Mouse (Mus musculus) heart, embryonic 11.5 days (tissue): ENCODE measurements around the gene Snx21. TPM values are rescaled to one million over a fixed set of nuclear protein-coding genes. Genes with fewer than 3 reads are reported as not detected.

Experiments
- ATAC-seq: fragments of 200-750 bp; cut with Nextera tagmentation; replicated peaks from 2 replicates; pipeline ENCODE4 v1.8.0; 2017; ENCODE audit warnings: moderate library complexity; ENCODE audit not compliant: insufficient number of reproducible peaks, low FRiP score, low TSS enrichment
- H3K27ac ChIP-seq: fragments of 300-500 bp; sonication (generic); 2 replicates; pipeline ENCODE4 v1.5.1; 2014; ENCODE audit warnings: mild to moderate bottlenecking, low read depth, low read length
- H3K27me3 ChIP-seq: fragments of 300-500 bp; sonication (generic); 2 replicates; pipeline ENCODE4 v1.6.1; 2014; ENCODE audit warnings: mild to moderate bottlenecking, low read length, mixed read lengths; ENCODE audit not compliant: control insufficient read depth, insufficient read depth
- H3K36me3 ChIP-seq: fragments of 300-500 bp; sonication (generic); 2 replicates; pipeline ENCODE4 v1.6.1; 2014; ENCODE audit warnings: mild to moderate bottlenecking, low read length, moderate library complexity, mixed read lengths; ENCODE audit not compliant: control insufficient read depth, insufficient read depth
- H3K4me1 ChIP-seq: fragments of 300-500 bp; sonication (generic); 2 replicates; pipeline ENCODE4 v1.6.1; 2014; ENCODE audit warnings: low read length; ENCODE audit not compliant: control insufficient read depth, insufficient read depth
- H3K4me2 ChIP-seq: fragments of 300-500 bp; sonication (generic); 2 replicates; pipeline ENCODE4 v1.6.1; 2014; ENCODE audit warnings: mild to moderate bottlenecking, moderate library complexity
- H3K4me3 ChIP-seq: fragments of 300-500 bp; sonication (generic); 2 replicates; pipeline ENCODE4 v1.5.1; 2014; ENCODE audit warnings: low read depth, low read length
- H3K9ac ChIP-seq: fragments of 300-500 bp; sonication (generic); 2 replicates; pipeline ENCODE4 v1.6.1; 2014; ENCODE audit warnings: mild to moderate bottlenecking, low read depth, low read length, moderate library complexity
- H3K9me3 ChIP-seq: fragments of 300-500 bp; sonication (generic); replicated peaks from 2 replicates; pipeline ENCODE4 v1.6.1; 2016; ENCODE audit warnings: low read length; ENCODE audit not compliant: control insufficient read depth
- WGBS: fragments of 180-500 bp; shearing (Covaris S2); extraction: QIAGEN DNeasy Blood & Tissue Kit; methylation state at CpG from one replicate; pipeline ENCODE4 v1.1.7; 2014; ENCODE audit not compliant: insufficient replicate concordance; 5-methylcytosine and 5-hydroxymethylcytosine counted together
- polyA plus RNA-seq: library from polyadenylated mRNA; unstranded; fragments of >200 nt; fragmentation: Nextera tagmentation; extraction: Ambion mirVana; gene quantifications from 2 replicates; pipeline ENCODE4 v1.2.1, GENCODE M21; 2014

Gene Snx21
- polyA plus RNA-seq, 1 experiment from 2014 or later, result 27.2 TPM

DNA sequence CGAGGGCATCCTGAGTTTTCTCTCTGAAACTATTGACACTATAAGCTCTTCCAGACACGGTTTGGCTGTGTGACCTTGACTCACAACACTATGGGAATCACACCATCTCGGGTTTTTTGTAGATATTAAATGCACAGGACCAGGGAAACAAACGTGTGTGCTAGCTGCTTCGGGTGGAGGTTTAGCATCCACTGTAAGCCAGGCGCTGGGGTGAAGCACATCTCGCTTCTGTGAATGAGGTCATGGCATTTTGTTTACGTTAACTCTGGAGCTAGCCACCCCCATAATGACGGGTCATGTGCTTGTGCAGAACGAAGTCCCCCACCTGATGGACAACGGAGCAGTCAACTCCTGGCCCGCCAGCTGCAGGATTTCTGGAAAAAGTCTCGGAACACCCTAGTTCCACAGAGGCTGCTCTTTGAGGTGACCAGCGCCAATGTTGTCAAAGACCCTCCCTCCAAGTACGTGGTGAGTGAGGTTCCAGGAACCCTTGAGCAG lies 814 bp downstream of the Snx21 start:
- Histone ChIP-seq H3K4me1 (peaks cover 18% of the 10 kb centered on the region), H3K4me3 (peak overlapping the region; percentile 59), H3K9ac (peak overlapping the region; percentile 79), H3K36me3 (no peaks in the 10 kb centered on the region), H3K27me3 (no peaks in the 10 kb centered on the region), H3K27ac (peak overlapping the region; percentile 86), H3K4me2 (peak overlapping the region; percentile 71), H3K9me3 (no peaks in the 10 kb centered on the region)
- no peak for ATAC-seq
- WGBS, result 7% methylated on average over 15 of the region's 15 CpGs

DNA sequence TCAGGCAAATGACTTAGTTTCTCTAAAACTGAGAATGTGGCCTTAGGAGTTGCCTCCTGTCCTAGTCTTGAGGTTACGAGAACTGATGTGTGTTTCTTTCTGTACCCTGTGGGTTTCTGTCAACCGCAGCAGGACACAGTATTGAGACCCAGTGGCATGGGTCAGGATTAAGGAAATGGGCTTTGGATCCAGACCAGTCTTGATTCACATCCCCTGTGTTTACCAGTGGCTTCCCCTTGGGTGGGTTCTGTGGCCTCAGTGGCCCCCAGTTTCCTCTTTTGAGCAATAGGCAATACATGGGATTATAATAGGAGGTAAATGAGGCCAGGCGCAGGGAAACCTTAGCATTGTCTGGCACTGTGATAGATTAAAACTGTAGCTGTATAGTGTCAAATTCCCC lies 1.4 kb downstream of the Snx21 start:
- H3K9me3 ChIP-seq, result no peaks in the 10 kb centered on the region
- no peak for ATAC-seq
- no peak overlapping the region for H3K27ac ChIP-seq
- peak overlapping the region; percentile 79 for H3K9ac ChIP-seq
- 82% methylated on average over 3 of the region's 3 CpGs for WGBS
- peaks cover 1% of the 10 kb centered on the region; the same call in 1 of the 2 replicates for H3K36me3 ChIP-seq
- peak overlapping the region; percentile 59 for H3K4me3 ChIP-seq
- H3K4me2 ChIP-seq, result peak overlapping the region; percentile 71
- peaks cover 18% of the 10 kb centered on the region for H3K4me1 ChIP-seq
- no peaks in the 10 kb centered on the region for H3K27me3 ChIP-seq

DNA sequence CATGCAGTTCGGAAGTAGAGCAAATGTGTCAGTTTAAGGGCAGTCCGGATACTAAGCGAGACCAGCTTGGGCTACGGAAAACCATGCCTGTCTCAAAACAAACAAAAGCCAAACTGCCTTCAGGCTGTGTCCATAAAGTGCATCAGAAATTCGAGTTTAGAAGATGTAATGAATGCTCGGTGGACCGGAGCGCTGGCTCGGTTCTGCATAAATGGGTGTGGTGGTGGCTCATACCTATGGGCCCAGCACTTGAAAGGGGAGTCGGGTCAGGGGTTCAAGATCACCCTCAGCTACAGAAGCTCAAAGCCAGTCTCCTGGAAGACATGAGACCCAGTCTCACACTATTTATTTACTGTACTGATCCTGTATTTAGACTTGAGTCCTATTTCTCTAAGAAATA lies 2.2 kb downstream of the Snx21 start:
- H3K27ac ChIP-seq, result no peak overlapping the region
- ATAC-seq, result no peak
- H3K27me3 ChIP-seq, result no peaks in the 10 kb centered on the region
- no peak overlapping the region for H3K9ac ChIP-seq
- peaks cover 4% of the 10 kb centered on the region; the same call in 1 of the 2 replicates for H3K36me3 ChIP-seq
- H3K4me1 ChIP-seq, result peaks cover 18% of the 10 kb centered on the region
- H3K9me3 ChIP-seq, result no peaks in the 10 kb centered on the region
- no peak overlapping the region for H3K4me3 ChIP-seq
- H3K4me2 ChIP-seq, result no peak overlapping the region
- 87% methylated on average over 10 of the region's 10 CpGs for WGBS

DNA sequence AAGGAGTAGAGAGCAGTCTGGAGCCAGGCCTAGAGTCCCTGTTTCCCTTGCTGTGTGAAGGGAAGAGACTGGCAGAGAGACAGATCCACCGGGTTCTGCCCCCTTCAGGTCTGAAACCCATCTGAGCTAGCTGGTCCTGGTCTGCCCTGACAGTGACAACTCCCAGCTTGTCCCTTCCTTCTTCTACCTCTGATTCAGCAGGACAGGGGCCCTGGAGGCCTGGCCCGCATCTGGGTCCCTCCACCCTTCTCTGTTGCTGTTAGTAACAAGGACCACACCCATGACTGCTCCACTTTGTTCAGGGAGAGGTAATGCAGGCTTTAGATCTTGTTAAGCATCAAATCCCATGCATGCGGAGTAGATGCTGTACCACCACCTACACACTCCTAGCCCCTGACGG lies 2.8 kb downstream of the Snx21 start:
- 55% methylated on average over 4 of the region's 4 CpGs for WGBS
- peaks cover 22% of the 10 kb centered on the region for H3K4me1 ChIP-seq
- no peak overlapping the region for H3K4me3 ChIP-seq
- H3K9ac ChIP-seq, result no peak overlapping the region
- no peaks in the 10 kb centered on the region for H3K27me3 ChIP-seq
- H3K9me3 ChIP-seq, result no peaks in the 10 kb centered on the region
- peaks cover 5% of the 10 kb centered on the region; the same call in 1 of the 2 replicates for H3K36me3 ChIP-seq
- ATAC-seq, result no peak
- H3K4me2 ChIP-seq, result no peak overlapping the region
- no peak overlapping the region for H3K27ac ChIP-seq

DNA sequence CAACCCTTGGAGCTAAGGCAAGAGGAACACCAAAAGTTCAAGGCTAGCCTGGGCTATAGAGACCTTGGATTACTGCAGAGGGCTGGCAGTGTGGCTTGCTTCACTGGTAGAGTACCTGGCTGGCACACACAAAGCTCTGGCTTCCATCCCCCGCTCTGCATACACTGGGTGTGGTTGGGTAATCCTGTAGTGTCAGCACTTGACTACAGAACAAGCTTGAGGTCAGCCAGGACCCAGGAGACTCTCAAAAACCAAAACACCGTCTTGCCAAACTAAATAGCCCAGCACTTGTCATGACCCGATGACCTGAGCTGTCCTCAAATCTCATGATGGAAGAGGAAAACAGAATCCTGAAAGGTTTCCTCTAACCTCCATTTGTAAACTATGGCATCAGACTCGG lies 4.8 kb downstream of the Snx21 start:
- 72% methylated on average over 4 of the region's 4 CpGs for WGBS
- no peak overlapping the region for H3K27ac ChIP-seq
- H3K4me3 ChIP-seq, result no peak overlapping the region
- no peaks in the 10 kb centered on the region for H3K27me3 ChIP-seq
- 0 out of 2 replicates have a peak, but pooled peaks cover 19% of the 10 kb centered on the region for H3K4me1 ChIP-seq
- no peak overlapping the region for H3K9ac ChIP-seq
- no peaks in the 10 kb centered on the region for H3K9me3 ChIP-seq
- H3K4me2 ChIP-seq, result no peak overlapping the region
- ATAC-seq, result no peak
- H3K36me3 ChIP-seq, result peaks cover 11% of the 10 kb centered on the region; the same call in 1 of the 2 replicates

DNA sequence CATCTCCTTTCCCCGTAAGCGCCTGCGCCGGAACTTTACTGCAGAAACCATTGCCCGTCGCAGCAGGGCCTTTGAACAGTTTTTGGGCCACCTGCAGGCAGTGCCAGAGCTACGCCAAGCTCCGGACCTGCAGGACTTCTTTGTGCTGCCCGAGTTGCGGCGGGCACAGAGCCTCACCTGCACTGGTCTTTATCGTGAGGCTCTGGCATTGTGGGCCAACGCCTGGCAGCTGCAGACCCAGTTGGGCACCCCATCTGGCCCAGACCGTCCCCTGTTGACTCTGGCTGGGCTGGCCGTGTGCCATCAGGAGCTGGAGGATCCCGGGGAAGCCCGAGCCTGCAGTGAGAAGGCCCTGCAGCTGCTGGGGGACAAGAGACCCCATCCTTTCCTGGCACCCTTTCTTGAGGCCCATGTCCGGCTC lies 6.2 kb downstream of the Snx21 start:
- no peak overlapping the region for H3K9ac ChIP-seq
- no peak overlapping the region for H3K4me3 ChIP-seq
- 91% methylated on average over 18 of the region's 18 CpGs for WGBS
- H3K36me3 ChIP-seq, result peaks cover 13% of the 10 kb centered on the region; the same call in 1 of the 2 replicates
- H3K27ac ChIP-seq, result no peak overlapping the region
- 0 out of 2 replicates have a peak, but pooled peaks cover 17% of the 10 kb centered on the region for H3K4me1 ChIP-seq
- H3K4me2 ChIP-seq, result no peak overlapping the region
- ATAC-seq, result no peak
- H3K9me3 ChIP-seq, result no peaks in the 10 kb centered on the region
- H3K27me3 ChIP-seq, result no peaks in the 10 kb centered on the region

DNA sequence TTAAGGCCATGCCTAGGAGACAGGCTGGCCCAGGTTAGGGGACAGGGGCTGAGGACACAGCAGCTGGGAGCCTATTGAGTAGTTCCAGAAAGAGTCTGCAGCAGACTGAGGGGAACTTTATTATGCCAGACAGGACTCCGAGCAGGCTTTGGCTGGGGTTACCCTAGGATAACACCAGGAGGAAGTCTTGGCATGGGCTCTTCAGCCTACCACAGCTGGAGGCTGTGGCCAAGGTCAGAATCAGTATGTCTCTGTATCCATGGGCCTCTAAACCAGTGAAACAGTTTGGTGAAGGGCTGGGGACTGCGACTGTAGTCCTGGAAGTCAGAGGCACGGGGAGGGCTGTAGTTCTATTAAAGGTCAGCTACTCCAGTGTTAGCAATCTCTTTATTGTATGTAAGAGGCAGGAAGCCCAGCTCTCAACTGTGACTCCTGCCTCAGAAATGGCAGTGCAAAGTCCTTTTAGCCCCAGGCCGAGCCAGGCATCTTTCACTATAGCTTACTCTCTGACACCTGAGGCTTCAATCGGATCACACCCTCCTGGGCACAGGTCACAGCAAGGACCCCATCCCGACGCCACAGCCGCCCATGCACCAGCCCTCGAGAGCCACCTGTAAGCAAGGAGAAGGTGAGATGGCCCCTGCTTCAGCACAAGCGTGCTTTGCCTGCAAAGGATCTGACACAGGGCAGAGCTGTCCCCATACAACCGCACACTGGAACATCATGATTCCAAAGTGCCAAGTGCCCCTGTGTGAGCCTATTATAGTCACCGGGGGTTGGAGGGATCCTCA lies 7.0 kb downstream of the Snx21 start:
- Histone ChIP-seq H3K36me3 (peaks cover 16% of the 10 kb centered on the region; the same call in 1 of the 2 replicates), H3K4me2 (no peak overlapping the region), H3K27ac (peak overlapping the region; percentile 74), H3K4me3 (no peak overlapping the region), H3K4me1 (0 out of 2 replicates have a peak, but pooled peaks cover 13% of the 10 kb centered on the region), H3K9ac (0 out of 2 replicates have a peak overlapping the region, but pooled peaks have one; percentile 46), H3K9me3 (no peaks in the 10 kb centered on the region), H3K27me3 (no peaks in the 10 kb centered on the region)
- ATAC-seq, result no peak
- WGBS, result 88% methylated on average over 12 of the region's 12 CpGs

DNA sequence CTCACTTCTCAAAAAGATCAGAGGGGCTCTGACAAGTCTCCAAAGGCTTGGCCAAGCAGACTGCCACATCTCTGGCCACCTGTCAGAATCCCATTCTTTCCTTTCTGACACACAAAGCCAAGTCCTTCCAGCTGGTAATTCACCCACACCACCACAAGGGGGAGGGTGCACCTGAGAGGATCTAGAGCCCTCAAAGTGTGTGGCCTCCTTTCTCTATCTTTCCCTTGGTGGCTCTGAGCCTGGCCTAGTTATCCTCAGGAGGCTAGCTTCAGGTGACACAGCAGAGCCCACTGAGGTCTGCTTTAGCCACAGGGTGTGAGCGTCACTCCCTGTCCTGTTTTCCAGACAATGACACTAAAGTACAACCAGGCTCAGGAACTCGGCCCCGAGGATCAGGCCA lies 7.6 kb downstream of the Snx21 start:
- no peak for ATAC-seq
- H3K27ac ChIP-seq, result peak overlapping the region; percentile 74

More for the DNA sequence above, 7.6 kb downstream of the Snx21 start:
- Histone ChIP-seq H3K9ac (peak overlapping the region; percentile 46; the same call in 1 of the 2 replicates), H3K4me3 (no peak overlapping the region), H3K36me3 (peaks cover 18% of the 10 kb centered on the region; the same call in 1 of the 2 replicates), H3K4me1 (0 out of 2 replicates have a peak, but pooled peaks cover 13% of the 10 kb centered on the region), H3K27me3 (no peaks in the 10 kb centered on the region), H3K9me3 (no peaks in the 10 kb centered on the region), H3K4me2 (no peak overlapping the region)
- WGBS, result 54% methylated on average over 3 of the region's 3 CpGs
